ENCODE assay signal across 36 mouse cellular contexts in the genomic region with DNA sequence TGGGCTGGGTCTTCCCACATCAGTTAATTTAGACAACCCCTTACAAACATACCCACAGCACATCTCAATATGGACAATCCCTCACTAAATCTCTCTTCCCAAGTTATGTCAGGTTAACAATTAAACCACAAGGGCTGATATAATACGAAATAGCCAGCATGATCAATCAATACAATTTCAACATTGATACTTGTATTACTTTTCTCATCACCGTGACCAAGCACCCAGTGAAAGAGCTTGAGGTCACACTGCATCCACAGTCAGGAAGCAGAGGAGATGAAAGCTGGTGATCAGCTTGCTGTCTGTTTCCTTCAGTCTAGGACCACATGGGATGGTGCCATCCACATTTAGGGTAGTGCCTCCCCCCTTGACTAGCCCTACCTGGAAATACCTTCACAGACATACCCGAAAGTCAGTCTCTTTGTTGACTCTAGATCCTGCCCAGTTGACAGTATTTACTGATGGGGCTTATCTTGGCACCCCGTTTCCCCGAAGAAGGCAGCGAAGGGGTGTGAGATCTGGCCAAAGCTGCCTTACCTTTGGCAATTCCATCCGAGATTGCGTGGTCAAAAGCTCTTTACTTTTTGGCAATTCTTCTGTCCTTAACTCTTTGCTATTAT. TPM values are rescaled to one million over a fixed set of nuclear protein-coding genes. Genes with fewer than 3 reads are reported as not detected.
"Had no signal": no experiment of that assay in that cellular context is flagged by ENCODE, and none has a peak within 500 bp of the region (broad histone marks: within the 10 kb centered on the region; RNA-seq: fewer than 3 reads in every experiment).

No protein-coding gene starts in this region.

- ATAC-seq: liver, embryonic 12.5 days; lung, postnatal 0 days; midbrain, embryonic 13.5 days; midbrain, embryonic 15.5 days; midbrain, embryonic 16.5 days had no signal

- DNase-seq: left cerebral cortex, postnatal 4 days; liver; liver, embryonic 13.5 days; lung, adult 18-20 months; lung, adult 2 months; lung, embryonic 14.5 days; lung, postnatal 10 days; lung, postnatal 14 days; lung, postnatal 36 days; lung, postnatal 4 days; midbrain, embryonic 14.5 days had no signal

- H3K4me1 ChIP-seq: limb, embryonic 12.5 days; liver, embryonic 12.5 days; liver, embryonic 13.5 days; liver, embryonic 15.5 days; midbrain, embryonic 10.5 days; midbrain, embryonic 12.5 days; midbrain, embryonic 15.5 days; neural tube, embryonic 12.5 days had no signal

- H3K36me3 ChIP-seq: limb, embryonic 10.5 days; limb, embryonic 12.5 days; limb, embryonic 13.5 days; limb, embryonic 15.5 days; liver, embryonic 12.5 days; liver, embryonic 13.5 days; liver, embryonic 15.5 days; lung, embryonic 15.5 days; midbrain, embryonic 10.5 days; midbrain, embryonic 12.5 days; midbrain, embryonic 13.5 days; midbrain, embryonic 15.5 days; neural tube, embryonic 12.5 days had no signal

- H3K27ac ChIP-seq: left cerebral cortex, adult 2 months; limb, embryonic 10.5 days; limb, embryonic 12.5 days; limb, embryonic 13.5 days; limb, embryonic 15.5 days; liver, embryonic 12.5 days; liver, embryonic 13.5 days; liver, embryonic 14.5 days; liver, embryonic 15.5 days; lung, embryonic 15.5 days; macrophage; midbrain, embryonic 10.5 days; midbrain, embryonic 12.5 days; midbrain, embryonic 13.5 days; midbrain, embryonic 15.5 days; neural tube, embryonic 12.5 days had no signal

- H3K9me3 ChIP-seq: limb, embryonic 10.5 days; limb, embryonic 12.5 days; limb, embryonic 13.5 days; limb, embryonic 15.5 days; liver, embryonic 12.5 days; liver, embryonic 13.5 days; liver, embryonic 15.5 days; lung, embryonic 15.5 days; megakaryocyte, embryonic 14.5 days; midbrain, embryonic 10.5 days; midbrain, embryonic 12.5 days; midbrain, embryonic 13.5 days; midbrain, embryonic 15.5 days; neural tube, embryonic 12.5 days had no signal

- H3K9ac ChIP-seq: limb, embryonic 12.5 days; limb, embryonic 13.5 days; limb, embryonic 15.5 days; liver, embryonic 12.5 days; liver, embryonic 13.5 days; liver, embryonic 14.5 days; liver, embryonic 15.5 days; lung, embryonic 14.5 days; lung, embryonic 15.5 days; midbrain, embryonic 12.5 days; midbrain, embryonic 13.5 days; midbrain, embryonic 15.5 days; neural tube, embryonic 12.5 days had no signal

- H3K4me2 ChIP-seq: limb, embryonic 12.5 days; limb, embryonic 13.5 days; limb, embryonic 15.5 days; liver, embryonic 11.5 days; liver, embryonic 12.5 days; liver, embryonic 13.5 days; liver, embryonic 15.5 days; lung, embryonic 14.5 days; lung, embryonic 15.5 days; midbrain, embryonic 11.5 days; midbrain, embryonic 12.5 days; midbrain, embryonic 13.5 days; midbrain, embryonic 15.5 days; neural tube, embryonic 12.5 days had no signal

- H3K4me3 ChIP-seq: left cerebral cortex, adult 2 months; limb, embryonic 10.5 days; limb, embryonic 12.5 days; limb, embryonic 13.5 days; limb, embryonic 15.5 days; liver, embryonic 12.5 days; liver, embryonic 13.5 days; liver, embryonic 15.5 days; lung, embryonic 15.5 days; megakaryocyte, embryonic 14.5 days; midbrain, embryonic 10.5 days; midbrain, embryonic 12.5 days; midbrain, embryonic 13.5 days; midbrain, embryonic 15.5 days; myocyte; neural tube, embryonic 12.5 days had no signal

- H3K27me3 ChIP-seq: midbrain, embryonic 15.5 days; neural tube, embryonic 12.5 days had no signal

RNA-seq across cellular contexts. Expression of a gene that starts 12.1 kb away (rescaled TPM):
- total RNA-seq: megakaryocyte progenitor cell, adult 5-6 weeks; megakaryocyte, adult 5-6 weeks; megakaryocyte-erythroid progenitor cell, adult 5-6 weeks; monocyte, adult 5-6 weeks had no signal
- polyA plus RNA-seq: macrophage; midbrain, embryonic 14.5 days had no signal

RNA-seq across cellular contexts. Expression of a gene that starts 51.6 kb away (rescaled TPM):
- total RNA-seq: megakaryocyte progenitor cell, adult 5-6 weeks; megakaryocyte, adult 5-6 weeks; megakaryocyte-erythroid progenitor cell, adult 5-6 weeks; monocyte, adult 5-6 weeks had no signal
- polyA plus RNA-seq: macrophage had no signal
